Mouse (Mus musculus): ENCODE results near the gene Gclm.
"Not testable (repeated sequence)": the region's sequence is repeated elsewhere in the genome, so short reads cannot be mapped to it uniquely, and the experiment has no call there.

The Gclm gene

DNA sequence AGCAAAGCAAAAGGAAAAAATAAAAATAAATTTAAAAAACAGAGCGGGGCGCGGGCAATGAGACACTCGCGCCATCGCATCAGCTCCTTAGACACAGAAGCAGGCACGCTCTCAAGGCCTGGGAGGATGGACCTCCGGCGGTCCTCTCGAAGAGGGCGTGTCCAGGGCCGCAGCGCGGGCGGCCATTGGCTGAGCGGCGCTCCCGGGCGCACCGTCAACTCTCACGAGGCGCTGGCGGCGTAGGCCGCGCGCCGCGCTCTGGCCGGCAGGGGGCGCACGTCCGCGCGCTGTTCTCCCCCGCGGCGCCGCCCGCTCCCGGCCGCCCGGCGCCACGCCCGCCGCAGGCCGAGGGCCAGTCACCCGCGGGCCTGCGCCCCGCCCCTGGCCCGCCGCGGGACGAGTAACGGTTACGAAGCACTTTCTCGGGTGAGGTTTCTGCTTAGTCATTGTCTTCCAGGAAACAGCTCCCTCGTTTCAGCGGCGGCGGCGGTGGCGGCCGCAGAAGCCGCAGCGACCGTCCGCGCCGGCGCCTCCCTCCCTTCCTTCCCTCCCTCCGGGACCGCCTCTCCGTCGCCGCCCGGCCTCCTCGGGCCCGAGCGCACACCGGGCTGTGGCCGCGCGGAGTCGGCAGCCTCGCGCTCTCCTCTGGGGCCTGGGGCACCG, at the start of gene Gclm:
Gclm (plus strand) TSS at position 343 of the 663 bp plus-strand sequence.
- peak; percentile 96 for DNase-seq (ENCODE audit: low read depth, low spot score)

DNA sequence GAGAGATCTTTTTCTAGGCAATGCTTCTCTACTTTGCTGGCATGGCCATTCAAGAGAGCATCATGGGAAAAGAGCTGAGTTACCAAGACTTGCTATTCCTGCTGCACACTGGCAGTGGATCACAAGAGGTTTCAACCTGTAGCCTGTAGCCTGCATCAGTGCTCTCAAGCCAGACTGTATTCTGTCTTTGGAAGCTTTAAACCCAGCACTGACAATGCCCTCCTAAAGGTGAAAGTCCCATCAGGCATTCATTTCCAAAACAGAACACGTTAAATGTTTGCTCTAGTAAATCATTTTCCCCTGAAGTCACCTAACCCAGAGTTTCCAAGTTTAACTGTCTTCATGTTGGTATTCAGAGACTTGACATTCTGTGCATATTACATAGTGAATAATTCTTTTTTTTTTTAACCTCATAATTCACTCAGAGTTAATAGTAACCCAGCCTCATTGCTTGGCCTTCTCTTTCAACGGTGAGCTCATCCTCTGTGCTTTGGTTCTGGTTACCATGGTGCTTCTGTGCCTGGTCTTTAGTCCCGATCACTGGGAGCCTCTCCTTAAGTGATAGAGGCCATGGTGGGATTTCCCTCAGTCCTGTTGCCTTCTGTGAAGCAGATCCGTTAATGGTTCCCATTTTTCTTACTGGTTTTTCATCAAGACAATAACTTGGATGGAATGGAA, 48.6 kb upstream of the Gclm start:
- no peak for DNase-seq (ENCODE audit: low read depth, low spot score)

DNA sequence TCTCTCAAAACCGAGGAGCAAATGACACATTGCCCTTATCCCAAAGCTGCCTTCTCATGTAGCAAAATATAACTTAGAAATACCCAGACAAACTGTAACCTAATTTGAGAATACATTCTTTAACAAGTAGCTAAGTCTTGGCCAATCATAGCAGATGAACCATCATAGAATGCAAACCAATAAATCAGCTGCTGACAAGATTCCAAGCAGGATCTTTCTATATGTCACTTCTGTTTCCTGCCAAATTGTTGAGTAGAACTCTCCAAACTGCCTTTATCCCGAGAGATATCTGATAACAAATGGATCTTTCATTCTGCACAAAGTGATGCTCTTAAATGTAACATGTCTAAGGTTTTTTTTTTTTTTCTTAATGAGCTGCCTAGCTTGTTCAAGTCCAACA, 46.8 kb upstream of the Gclm start:
- no peak for DNase-seq (ENCODE audit: low read depth, low spot score)

DNA sequence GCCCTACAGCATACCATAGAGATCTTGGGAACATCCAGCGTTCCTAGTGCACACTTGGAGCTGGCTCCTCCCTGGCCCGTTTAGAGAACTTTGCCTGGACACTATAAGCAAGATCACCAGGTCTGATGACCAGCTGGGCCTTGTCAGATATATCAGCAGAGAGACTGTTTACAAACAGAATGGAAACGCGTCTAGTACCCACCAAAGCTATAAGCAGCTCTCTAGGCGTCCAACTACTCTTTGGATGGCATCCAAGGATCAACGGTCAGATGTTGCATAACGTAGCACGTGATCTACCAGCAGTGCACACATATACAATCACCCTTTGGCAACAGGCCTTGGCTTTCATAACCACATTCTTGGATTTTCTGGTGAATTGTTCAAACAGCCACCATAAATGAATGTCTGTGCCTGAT, 46.4 kb upstream of the Gclm start:
- DNase-seq (ENCODE audit: low read depth, low spot score), result no peak

DNA sequence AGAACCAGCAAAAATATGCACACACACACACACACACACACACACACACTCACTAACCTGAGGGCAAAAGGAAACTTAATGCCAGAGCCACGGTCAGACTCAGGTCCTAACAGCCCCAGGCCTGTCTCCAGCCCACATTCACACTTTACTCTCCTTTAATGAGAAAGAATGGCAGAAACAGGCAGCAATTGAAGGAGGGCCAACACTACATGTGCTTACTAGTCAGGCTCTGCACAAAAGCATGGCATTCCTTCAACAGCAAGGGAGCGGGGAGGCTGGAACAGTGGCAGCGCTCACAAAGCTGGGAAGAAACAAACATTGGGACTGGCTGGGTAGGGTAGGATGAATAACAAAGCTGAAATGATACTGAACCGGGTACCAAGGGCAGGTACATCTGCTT, 45.8 kb upstream of the Gclm start:
- no peak for DNase-seq (ENCODE audit: low read depth, low spot score)

DNA sequence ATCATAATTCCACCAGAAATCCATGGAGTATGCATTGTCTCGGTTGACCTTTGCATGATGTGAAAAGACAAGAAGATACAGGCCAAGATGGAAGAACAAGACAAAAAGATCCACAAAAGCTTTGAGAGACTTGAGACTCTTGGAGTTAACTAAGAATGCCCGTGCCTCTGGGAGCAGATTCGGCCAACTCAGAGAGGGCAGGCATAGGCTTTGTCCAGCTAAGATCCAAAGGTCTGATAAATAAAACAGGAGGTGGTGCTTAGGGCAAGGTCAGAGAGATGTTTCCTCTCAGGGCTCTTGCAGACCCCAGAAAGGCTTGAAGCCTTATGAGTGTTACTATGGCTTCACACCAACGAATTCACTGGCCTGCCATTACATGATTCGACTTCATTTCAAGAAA, 45.3 kb upstream of the Gclm start:
- DNase-seq (ENCODE audit: low read depth, low spot score), result no peak

DNA sequence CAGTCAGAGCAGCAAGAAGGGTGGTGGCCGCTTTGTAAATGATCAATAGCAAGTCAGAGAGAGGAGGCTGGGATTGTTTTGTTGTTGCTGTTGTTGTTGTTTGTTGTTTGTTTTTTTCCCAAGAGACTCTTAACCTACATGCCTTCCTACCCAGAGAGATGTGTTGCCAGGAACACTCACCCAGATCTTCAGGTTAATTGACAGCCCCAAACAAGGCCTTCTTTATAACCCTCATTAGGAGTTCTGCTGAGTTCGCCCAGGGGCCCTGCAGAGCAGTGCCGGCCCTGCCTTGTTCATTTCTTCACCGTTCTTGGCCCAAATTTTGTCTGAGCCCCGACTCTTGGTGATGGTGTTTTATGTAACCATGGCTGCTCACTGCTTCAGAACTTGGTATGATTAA, 44.9 kb upstream of the Gclm start:
- no peak for DNase-seq (ENCODE audit: low read depth, low spot score)

DNA sequence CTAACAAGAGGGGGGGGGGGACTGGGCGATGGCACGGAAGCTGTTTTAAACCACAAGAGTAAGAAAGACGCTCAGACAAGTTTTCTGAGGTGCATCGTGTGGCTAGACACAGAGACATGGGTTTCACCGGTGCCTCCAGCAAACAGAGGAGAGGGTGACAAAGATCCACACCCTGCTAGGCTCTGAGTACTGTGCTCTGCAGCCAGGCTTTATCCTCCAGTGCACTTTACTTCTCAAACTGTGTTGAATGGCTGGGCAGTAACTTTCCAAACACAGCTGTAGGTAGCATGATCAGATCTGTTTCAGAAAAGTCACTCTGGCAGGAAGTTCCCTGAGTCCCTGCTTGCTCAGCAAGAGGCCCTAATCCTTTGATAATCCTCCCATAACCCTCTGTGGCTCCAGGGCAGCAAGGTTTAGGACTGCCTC, 43.0 kb upstream of the Gclm start:
- peak; percentile 11 for DNase-seq (ENCODE audit: low read depth, low spot score)

DNA sequence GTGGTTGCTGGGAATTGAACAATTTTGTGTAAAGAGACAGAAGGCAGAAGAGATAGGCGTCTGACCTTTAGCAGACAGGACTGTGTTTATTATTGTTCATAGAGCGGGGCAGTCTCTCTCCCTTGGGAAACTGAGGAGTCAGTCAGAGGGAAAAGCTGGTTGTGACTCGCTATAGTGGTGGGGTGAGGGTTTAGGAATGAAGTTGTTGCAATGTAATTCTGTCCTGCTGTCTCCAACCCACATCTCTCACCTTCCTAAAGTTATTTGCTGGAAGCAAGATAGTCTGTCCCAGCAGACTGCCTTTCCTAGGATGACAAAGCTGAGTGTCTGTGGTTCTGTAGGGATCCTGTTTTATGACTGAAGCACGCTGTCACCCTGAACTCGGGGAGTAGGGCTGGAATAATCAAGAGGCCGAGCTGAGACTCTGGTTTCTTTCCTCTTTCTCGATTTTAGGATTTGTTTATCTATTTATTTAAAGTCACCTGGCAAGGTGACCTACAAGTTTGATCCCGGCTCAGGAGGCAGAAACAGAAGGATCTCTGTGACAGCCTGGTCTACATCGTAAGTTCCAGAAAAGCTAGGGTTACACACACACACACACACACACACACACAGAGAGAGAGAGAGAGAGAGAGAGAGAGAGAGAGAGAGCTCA, 41.6 kb upstream of the Gclm start:
- DNase-seq (ENCODE audit: low read depth, low spot score), result no peak

DNA sequence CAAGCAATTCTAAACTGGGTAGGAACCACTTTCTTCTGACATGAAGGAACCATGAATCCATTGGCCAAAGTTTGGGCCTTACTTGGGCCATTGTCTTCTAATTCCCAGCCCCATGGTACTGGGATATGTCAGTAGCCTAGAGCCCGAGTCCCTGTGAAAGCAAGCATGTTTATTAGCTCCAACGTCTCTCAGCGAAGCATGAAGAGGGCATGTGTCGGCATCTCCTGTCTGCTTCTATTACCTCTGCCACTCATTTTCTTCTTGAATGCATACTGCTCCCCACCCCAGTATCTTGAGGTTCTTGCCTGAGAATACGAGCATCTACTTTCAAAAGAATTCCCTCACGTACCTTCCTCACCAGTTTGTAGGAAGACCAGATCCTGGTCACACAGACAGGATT, 39.6 kb upstream of the Gclm start:
- DNase-seq (ENCODE audit: low read depth, low spot score), result no peak

DNA sequence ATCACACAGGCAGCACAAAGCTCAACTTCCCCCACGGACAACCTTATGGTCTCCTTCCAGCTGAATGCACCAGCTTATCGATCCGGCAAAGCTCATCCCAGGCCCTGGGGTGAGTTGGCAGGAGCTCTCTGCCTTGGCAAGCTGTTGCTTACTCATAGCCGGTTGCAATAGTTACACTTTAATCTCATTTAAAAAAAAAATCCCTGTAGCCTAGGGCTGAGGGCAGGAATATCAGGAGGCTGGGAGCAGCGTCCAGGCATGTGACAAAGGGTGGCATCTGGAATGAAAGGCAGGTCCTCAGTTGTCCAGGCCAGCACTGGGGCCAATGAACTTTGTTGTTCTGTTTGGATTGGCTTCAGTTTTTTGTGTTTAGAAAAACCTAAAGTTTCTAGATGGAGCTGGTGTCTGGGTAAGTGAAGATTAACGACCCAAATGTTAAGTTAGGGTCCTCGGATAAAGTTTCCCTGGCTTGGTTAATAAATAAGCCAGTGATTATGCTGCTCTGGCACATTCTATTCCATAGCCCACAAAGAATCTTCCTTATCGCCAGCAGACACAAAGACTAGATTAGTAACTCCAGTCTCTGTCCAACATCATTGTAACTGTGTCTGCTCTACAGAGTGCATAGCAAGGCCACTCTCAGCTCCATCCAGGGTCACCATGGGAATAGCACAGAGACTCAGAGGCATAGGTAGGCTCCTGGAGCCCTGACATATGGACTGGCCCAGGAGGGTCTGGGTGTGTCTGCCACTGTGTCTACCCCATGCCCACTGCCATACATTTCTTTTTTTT, 38.9 kb upstream of the Gclm start:
- no peak for DNase-seq (ENCODE audit: low read depth, low spot score)

DNA sequence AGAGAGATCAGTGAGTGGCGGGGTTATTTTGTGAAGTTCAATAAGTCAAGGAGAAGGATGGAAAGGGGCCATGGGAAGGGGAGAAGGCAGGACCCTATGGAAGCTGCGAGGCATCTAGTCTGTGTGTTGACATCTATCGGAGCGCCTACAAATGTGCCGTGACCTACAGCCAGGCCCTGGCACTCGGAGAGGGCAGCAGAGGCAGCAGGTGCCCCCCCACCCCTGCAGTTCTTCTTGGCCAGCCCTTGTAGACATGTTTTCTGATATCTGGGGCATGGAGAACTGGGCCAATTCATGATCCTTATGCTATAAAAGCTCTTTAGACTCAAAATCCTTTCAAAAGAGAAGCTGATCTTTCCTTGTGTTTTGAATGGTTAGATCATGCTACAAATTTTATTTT, 37.6 kb upstream of the Gclm start:
- no peak for DNase-seq (ENCODE audit: low read depth, low spot score)

DNA sequence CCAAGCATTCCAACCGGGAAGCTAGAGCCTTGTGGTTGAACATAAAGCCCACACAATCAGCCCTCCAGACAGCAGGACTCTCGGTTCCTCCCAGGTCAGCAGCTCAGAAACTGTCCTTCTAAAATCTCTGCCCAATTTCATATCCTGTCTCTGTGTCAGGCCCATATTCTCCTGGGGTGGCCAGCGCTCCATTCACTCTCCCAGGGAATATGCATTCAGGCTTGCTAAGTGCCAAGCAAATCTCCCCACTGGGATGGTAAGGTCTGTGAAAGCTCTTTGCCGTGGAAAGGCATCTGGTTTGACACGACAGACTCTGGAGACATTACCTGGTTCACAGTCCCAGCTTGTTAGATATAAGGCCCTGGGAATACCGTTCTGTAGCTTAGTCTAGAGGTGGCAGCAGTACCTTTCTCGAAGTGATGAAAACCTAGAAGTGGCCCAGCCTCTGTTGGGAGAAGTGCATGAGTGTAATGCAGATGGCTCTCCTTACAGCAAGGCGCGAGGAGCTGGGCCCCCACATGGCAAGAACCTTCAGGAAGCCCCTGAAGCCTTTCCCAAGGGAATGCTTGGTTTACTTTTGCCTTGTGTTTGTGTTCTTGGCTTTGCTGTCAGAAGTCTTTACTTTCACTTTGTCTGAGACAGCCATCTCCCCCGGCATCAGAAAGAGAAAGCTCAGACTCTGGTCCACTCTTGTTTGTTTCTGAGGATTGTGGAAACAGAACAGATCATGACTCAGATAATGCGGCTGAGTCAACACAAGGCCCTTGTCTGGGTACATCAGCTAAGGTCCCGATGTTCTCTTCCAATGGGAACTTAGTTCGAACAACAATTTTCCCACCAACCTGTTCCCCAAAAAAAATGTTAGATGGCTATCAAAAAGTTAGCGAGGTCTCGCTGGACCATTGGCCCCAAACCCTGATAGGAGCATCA, 36.8 kb upstream of the Gclm start:
- DNase-seq (ENCODE audit: low read depth, low spot score), result no peak

DNA sequence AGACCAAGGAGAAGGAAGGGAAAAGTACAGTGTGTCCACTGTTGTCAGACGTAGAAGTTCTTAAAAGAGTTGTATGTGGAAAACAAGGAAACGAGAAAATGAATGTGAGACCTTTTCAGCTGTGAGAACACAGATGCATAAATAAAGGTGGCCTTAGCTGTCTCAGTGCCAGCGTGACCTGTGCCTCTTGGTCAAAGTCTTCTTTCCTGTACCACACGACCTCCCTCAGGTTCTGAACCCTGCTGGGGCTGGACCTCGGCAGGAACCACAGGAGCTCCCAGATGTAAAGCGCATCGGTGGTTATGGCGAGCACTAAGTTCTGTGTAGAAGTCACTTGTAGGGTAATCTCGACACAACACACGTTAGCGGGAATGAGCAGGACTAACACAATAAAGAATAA, 35.8 kb upstream of the Gclm start:
- no peak for DNase-seq (ENCODE audit: low read depth, low spot score)

DNA sequence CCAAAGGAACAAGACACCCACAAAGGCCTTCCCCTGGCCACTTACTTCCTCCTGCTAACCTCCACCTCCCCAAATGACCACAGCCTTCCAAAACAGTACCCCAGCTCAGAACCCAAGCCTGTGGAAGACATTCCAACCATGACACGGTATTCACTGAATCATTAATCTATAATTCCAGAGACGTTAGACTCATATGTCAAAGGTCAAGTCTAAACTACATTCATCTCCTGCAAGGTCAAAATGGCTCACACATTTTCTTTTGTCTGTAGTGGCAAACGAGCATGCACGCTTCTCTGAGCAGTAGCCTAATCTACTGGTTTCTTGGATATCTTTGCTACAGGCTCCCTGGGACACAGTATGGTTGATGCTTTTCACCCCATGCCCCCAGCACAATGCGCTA, 34.9 kb upstream of the Gclm start:
- no peak for DNase-seq (ENCODE audit: low read depth, low spot score)

DNA sequence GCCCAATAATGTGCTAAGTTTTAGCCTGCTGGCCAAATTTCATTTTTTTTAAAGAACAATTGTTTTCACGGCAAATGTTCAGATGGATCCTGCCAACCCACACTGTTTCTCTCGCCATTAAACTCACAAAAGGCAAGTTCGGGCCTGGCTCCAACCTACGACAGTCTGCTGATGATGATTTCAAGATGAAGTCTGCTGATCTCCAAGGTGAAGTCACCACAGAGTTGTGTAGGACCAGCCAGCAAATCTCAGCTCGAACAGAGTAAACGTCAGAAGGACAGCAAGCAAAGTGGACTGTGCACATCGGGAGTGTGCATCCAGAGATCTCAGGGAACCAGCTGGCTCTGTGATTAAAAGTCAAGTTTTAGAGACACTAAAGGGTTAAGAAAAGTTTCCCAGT, 34.5 kb upstream of the Gclm start:
- DNase-seq (ENCODE audit: low read depth, low spot score), result no peak

DNA sequence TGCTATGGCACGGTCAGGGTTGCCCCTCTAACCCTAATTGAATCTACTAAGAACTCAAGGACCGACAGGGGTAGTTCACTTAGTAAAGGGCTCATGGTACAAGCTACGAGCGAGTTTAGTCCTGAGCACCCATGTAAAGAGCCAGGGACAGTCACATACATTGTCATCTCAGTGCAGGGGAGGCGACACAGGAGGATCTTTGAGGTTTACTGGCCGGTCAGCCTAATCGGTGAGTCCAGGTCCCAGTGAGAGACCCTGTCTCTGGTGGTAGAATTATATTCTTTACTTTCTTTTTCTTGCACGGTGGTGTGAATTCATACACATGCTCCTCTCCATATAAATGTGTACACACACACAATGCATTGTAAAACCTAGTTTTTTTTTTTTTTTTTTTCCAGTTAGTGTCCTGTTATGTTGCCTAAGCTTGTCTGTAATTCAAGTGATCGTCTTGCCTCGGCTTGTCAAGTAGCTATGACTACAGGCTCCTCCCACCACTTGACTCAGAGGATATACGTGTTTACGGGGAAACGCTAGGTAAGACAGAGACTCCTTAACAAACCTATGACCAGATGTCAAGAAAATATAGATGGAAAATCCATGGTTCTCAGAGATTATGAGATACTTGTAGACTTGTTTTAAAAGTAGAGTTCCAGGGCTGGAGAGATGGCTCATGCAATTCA, 33.8 kb upstream of the Gclm start:
- DNase-seq (ENCODE audit: low read depth, low spot score), result peak; percentile 62

DNA sequence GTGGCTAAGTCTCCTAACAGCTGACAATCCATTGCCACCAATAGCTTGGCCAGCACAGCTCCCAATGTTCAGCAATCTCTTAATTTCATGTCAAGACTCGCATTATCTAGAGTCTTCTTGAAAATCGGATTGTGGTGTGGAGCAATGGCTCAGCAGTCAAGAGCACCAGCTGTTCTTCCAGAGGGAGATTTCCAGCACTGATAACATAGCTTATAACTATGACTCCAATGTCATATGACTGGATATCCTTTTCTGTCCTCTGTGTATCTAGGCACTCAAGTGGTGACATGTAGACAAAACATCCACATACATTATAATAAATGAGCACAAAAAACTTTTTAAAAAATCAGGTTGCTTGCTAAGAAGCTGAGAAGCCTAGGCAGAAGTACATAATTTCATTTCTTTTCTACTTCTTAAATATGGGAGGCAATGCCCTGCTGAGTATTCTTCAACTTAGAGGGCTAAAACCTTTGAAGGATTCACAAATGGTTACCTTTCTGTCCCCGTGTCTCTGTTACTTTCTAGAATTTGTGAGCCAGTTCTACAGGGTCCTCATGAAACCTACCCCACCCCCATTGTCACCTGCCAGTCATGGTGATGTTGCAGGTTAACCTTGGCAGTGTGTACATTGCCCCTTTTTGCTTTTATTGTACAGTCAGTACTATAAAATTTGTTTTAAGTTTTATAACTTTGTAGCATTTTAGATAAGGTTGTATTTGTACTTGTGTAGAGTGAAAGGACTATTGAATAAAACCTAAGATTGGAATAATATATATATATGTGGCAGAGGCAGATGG, 23.9 kb upstream of the Gclm start:
- no peak for DNase-seq (ENCODE audit: low read depth, low spot score)

DNA sequence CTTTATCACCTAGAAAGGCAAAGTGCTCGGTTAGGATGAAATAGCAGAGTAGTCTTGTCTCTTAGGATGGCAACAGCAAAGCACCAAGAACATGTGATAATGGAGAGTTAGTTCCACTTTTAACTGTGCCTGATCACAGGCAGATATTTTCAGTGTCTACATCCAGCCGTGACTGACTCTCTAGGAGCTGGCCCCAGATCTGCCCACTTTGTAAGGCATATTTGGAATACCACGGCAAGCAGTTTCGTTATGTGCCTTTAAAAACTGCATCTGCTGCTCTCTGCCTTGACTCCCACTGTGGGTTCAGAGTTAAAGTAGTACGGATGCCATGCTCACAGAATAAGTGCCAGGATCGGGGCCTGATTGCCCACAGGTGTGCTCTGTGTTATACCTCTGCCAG, 18.4 kb upstream of the Gclm start:
- not testable (repeated sequence) for DNase-seq (ENCODE audit: low read depth, low spot score)

DNA sequence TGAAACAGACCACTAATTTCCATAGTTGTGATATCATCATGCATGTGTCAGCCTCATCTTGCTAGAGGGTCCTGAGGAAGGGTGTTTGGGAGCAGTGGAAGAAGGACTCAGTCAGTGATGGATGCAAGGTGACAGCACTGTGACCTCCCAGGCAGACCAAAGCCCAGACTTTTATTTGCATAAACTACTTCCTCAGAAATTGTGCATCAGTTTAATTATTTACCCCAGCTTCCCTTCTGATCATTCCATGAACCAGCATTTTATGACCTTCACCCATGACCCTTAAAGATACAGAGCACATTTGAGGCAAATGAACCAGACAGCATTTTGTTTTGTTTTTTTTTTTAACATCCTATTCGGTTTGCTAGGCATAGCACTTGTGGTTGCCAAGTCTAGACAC, 9.6 kb upstream of the Gclm start:
- no peak for DNase-seq (ENCODE audit: low read depth, low spot score)

Data from ZHBTc4 (cell line).